Mouse (Mus musculus) heart, embryonic 11.5 days (tissue): ENCODE results near the gene Tgm2. TPM values are rescaled to one million over a fixed set of nuclear protein-coding genes. Genes with fewer than 3 reads are reported as not detected.

ENCODE experiments used
- ATAC-seq: fragments of 200-750 bp; cut with Nextera tagmentation; replicated peaks from 2 replicates; pipeline ENCODE4 v1.8.0; 2017; ENCODE audit warnings: moderate library complexity; ENCODE audit not compliant: insufficient number of reproducible peaks, low FRiP score, low TSS enrichment
- H3K27ac ChIP-seq: fragments of 300-500 bp; sonication (generic); 2 replicates; pipeline ENCODE4 v1.5.1; 2014; ENCODE audit warnings: mild to moderate bottlenecking, low read depth, low read length
- H3K27me3 ChIP-seq: fragments of 300-500 bp; sonication (generic); 2 replicates; pipeline ENCODE4 v1.6.1; 2014; ENCODE audit warnings: mild to moderate bottlenecking, low read length, mixed read lengths; ENCODE audit not compliant: control insufficient read depth, insufficient read depth
- H3K36me3 ChIP-seq: fragments of 300-500 bp; sonication (generic); 2 replicates; pipeline ENCODE4 v1.6.1; 2014; ENCODE audit warnings: mild to moderate bottlenecking, low read length, moderate library complexity, mixed read lengths; ENCODE audit not compliant: control insufficient read depth, insufficient read depth
- H3K4me1 ChIP-seq: fragments of 300-500 bp; sonication (generic); 2 replicates; pipeline ENCODE4 v1.6.1; 2014; ENCODE audit warnings: low read length; ENCODE audit not compliant: control insufficient read depth, insufficient read depth
- H3K4me2 ChIP-seq: fragments of 300-500 bp; sonication (generic); 2 replicates; pipeline ENCODE4 v1.6.1; 2014; ENCODE audit warnings: mild to moderate bottlenecking, moderate library complexity
- H3K4me3 ChIP-seq: fragments of 300-500 bp; sonication (generic); 2 replicates; pipeline ENCODE4 v1.5.1; 2014; ENCODE audit warnings: low read depth, low read length
- H3K9ac ChIP-seq: fragments of 300-500 bp; sonication (generic); 2 replicates; pipeline ENCODE4 v1.6.1; 2014; ENCODE audit warnings: mild to moderate bottlenecking, low read depth, low read length, moderate library complexity
- H3K9me3 ChIP-seq: fragments of 300-500 bp; sonication (generic); replicated peaks from 2 replicates; pipeline ENCODE4 v1.6.1; 2016; ENCODE audit warnings: low read length; ENCODE audit not compliant: control insufficient read depth
- WGBS: fragments of 180-500 bp; shearing (Covaris S2); extraction: QIAGEN DNeasy Blood & Tissue Kit; methylation state at CpG from one replicate; pipeline ENCODE4 v1.1.7; 2014; ENCODE audit not compliant: insufficient replicate concordance; 5-methylcytosine and 5-hydroxymethylcytosine counted together
- polyA plus RNA-seq: library from polyadenylated mRNA; unstranded; fragments of >200 nt; fragmentation: Nextera tagmentation; extraction: Ambion mirVana; gene quantifications from 2 replicates; pipeline ENCODE4 v1.2.1, GENCODE M21; 2014

The Tgm2 gene
- polyA plus RNA-seq, 1 experiment from 2014 or later = 130 TPM

- H3K27me3 ChIP-seq = no peaks in the 10 kb centered on the region
- H3K9me3 ChIP-seq = no peaks in the 10 kb centered on the region
- WGBS = 90% methylated on average over 5 of the region's 5 CpGs
- H3K36me3 ChIP-seq = peaks cover 11% of the 10 kb centered on the region
- no peak overlapping the region for H3K4me2 ChIP-seq
- no peak for ATAC-seq
- H3K27ac ChIP-seq = no peak overlapping the region
- peaks cover 17% of the 10 kb centered on the region for H3K4me1 ChIP-seq
- H3K9ac ChIP-seq = no peak overlapping the region
- H3K4me3 ChIP-seq = no peak overlapping the region
These were observed 71.4 kb downstream of the Tgm2 start for GRCm38 (mm10) chr2:158074835-158075234.

DNA sequence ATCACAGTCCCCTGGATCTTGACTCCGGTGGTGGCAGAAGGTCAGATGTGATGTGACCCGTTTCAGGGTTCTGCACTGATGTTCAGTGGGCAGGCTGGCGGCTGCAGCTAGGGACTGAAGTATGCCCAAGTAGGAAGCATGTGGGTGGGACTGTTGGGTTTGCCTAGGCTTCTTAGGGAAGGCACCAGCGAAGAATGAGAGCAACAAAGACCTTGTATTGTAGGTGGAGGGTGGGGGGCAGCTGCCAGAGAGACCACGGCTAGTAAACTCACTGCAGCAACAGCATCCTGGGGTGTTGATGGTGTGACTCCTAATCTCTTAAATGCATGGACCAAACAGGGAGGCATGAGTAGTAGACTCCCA lies 74.6 kb downstream of the Tgm2 start:
- WGBS = 78% methylated on average over 5 of the region's 5 CpGs
- ATAC-seq = no peak

DNA sequence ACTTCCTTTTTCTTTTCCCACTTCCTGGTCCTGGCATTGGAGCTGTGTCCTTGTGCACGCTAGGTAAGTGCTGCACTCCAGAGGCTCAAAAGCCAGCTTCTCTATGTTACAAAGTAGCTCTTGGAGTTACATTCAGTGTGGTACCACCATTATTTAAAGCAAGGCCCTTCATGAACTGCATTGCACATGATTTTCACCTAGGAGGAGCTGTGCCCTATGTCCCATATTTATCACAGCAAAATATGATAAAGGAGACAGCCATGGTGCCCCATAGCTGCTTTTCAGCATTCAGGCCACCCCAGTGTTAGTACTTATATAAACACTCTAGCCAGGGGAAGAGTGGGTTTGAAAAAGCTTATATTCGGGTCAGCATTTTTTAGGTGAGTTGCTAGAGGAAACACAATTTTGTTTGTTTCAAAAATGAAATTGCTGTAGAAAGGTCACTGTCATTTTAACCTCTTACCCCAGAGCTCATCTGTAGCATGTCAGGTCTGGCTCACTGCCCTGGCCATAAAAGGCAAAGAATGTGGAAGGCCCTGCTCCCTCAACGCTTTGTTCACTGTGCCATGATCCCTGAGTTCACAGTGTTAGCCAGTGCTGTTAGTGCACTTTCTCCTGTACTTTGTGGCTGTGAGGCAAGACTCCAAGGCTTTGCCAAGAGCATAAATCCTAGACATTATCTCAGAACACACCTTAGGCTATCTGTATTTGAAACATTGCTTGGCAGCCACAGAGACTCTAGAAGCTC lies 75.2 kb downstream of the Tgm2 start:
- Histone ChIP-seq H3K27ac (peak overlapping the region; percentile 60), H3K36me3 (peaks cover 5% of the 10 kb centered on the region; the same call in 1 of the 2 replicates)
- 61% methylated on average over 3 of the region's 3 CpGs for WGBS

More for the DNA sequence above, 74.6 kb downstream of the Tgm2 start:
- Histone ChIP-seq H3K36me3 (peaks cover 8% of the 10 kb centered on the region), H3K27ac (peak overlapping the region; percentile 60), H3K27me3 (no peaks in the 10 kb centered on the region), H3K9ac (no peak overlapping the region), H3K9me3 (no peaks in the 10 kb centered on the region), H3K4me3 (no peak overlapping the region), H3K4me2 (no peak overlapping the region), H3K4me1 (peaks cover 20% of the 10 kb centered on the region)

DNA sequence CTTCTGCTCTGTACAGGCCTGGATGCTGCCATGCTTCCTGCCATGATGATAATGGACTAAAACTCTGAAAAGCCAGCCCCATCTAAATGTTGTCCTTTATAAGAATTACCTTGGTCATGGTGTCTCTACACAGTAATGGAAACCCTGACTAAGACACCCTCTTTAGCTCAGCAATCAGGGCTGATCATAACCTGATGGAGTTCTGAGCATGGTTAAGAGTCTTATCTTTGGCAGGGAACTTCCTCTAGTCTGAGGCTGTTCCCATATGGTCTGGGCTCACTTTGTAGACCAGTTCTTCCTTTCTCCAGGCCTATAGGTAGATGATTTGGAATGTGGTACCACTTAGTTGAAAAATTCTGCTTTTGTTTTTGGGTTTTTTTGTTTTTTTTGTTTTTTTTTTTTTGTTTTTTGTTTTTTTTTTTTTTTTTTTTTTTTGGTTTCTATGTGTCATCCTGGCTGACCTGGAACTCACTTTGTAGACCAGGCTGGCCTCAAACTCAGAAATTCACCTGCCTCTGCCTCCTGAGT lies 77.7 kb downstream of the Tgm2 start:
- Histone ChIP-seq H3K4me2 (no peak overlapping the region), H3K36me3 (peaks cover 3% of the 10 kb centered on the region), H3K9ac (no peak overlapping the region), H3K27me3 (no peaks in the 10 kb centered on the region), H3K4me1 (peaks cover 37% of the 10 kb centered on the region), H3K27ac (no peak overlapping the region), H3K9me3 (no peaks in the 10 kb centered on the region), H3K4me3 (no peak overlapping the region)
- ATAC-seq = no peak

More for the DNA sequence above, 75.2 kb downstream of the Tgm2 start:
- no peak for ATAC-seq
- H3K4me1 ChIP-seq = peaks cover 24% of the 10 kb centered on the region
- H3K9me3 ChIP-seq = no peaks in the 10 kb centered on the region
- H3K4me2 ChIP-seq = no peak overlapping the region
- no peak overlapping the region for H3K4me3 ChIP-seq
- no peak overlapping the region for H3K9ac ChIP-seq
- H3K27me3 ChIP-seq = no peaks in the 10 kb centered on the region

DNA sequence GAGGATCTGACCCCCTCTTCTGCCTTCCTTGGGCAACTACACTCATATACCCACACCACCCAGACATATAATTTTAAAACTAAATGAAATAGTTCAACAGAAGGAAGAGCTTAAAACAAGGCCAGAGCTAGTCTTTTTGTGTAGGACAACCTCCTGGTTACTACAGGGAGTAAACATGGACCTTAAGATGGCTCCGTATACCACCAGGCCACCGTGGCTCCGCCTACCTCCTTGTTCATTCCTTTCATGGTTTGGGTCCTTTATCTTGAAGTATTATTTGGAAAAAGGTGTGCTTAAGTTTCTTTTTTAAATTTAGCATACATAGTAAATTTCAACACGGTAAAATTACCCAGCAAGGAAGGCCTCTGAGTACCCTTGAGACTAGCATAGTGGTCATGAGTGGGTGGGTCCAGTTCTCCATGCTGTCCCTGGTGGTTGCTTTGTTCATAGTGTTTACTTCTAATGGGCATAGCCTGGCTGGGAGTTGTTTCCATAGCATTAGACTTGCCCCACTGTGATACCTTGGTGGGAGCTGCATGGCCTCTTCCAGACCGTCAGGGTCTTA lies 78.9 kb downstream of the Tgm2 start:
- WGBS = 95% methylated on average over 5 of the region's 5 CpGs
- Histone ChIP-seq H3K36me3 (peaks cover 3% of the 10 kb centered on the region; the same call in 1 of the 2 replicates), H3K27me3 (no peaks in the 10 kb centered on the region), H3K9ac (no peak overlapping the region), H3K4me1 (peaks cover 37% of the 10 kb centered on the region), H3K4me2 (no peak overlapping the region; the same call in 1 of the 2 replicates), H3K4me3 (no peak overlapping the region), H3K9me3 (no peaks in the 10 kb centered on the region), H3K27ac (peak overlapping the region; percentile 80)
- no peak for ATAC-seq

DNA sequence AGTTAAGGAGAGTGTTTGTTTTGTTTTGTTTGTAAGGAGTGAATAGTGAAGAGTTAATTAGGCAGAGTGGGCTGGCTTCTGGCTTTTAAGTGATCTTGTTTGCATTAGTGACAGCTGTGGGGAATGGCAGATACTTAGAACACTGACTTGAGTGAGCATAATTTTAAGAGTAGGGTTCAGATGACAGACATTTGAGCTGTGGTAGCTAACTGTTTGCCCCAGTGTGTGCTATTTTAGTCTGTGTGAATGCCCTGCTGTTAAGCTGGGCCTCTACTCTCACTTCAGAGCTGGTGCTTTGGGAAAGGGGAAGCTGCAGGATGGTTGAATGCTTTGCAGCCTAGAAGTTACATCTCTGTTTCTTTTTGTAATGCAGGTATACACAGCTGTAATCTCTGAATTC lies 79.8 kb downstream of the Tgm2 start:
- H3K9ac ChIP-seq = no peak overlapping the region; the same call in 1 of the 2 replicates
- no peak overlapping the region for H3K4me3 ChIP-seq
- peaks cover 31% of the 10 kb centered on the region for H3K4me1 ChIP-seq
- ATAC-seq = no peak
- peak overlapping the region; percentile 20 for H3K4me2 ChIP-seq
- peaks cover 3% of the 10 kb centered on the region; the same call in 1 of the 2 replicates for H3K36me3 ChIP-seq
- H3K9me3 ChIP-seq = no peaks in the 10 kb centered on the region
- H3K27me3 ChIP-seq = no peaks in the 10 kb centered on the region
- H3K27ac ChIP-seq = peak overlapping the region; percentile 80

Other genes starting within 250 kb of the Tgm2 start
- 0.34 and 0.42 TPM in 2 replicates for gene Vstm2l, start 231.8 kb downstream of the Tgm2 start, polyA plus RNA-seq
- 24.5 and 25.6 TPM in 2 replicates for gene Tti1, start 118.0 kb downstream of the Tgm2 start, polyA plus RNA-seq
- gene Rprd1b, start 117.9 kb downstream of the Tgm2 start, polyA plus RNA-seq = 35.3 and 43.1 TPM in 2 replicates
- 0.37 and 0.57 TPM in 2 replicates for gene D630003M21Rik, start 82.8 kb upstream of the Tgm2 start, polyA plus RNA-seq
- not detected in 2 replicates for gene Bpi, start 111.7 kb upstream of the Tgm2 start, polyA plus RNA-seq
- 9.2 and 10.1 TPM in 2 replicates for gene Lbp, start 160.1 kb upstream of the Tgm2 start, polyA plus RNA-seq
- 1.3 and 1.6 TPM in 2 replicates for gene Snhg11, start 229.2 kb upstream of the Tgm2 start, polyA plus RNA-seq